Mouse (Mus musculus) CD4-positive, CD25-positive, alpha-beta regulatory T cell, adult 4 months (primary cell): Measurements from ENCODE around the gene Sema6c. TPM values are rescaled to one million over a fixed set of nuclear protein-coding genes. Genes with fewer than 3 reads are reported as not detected.

Source experiments
- ATAC-seq: one replicate; pipeline ENCODE4 v1.8.0; 2017
- polyA plus RNA-seq, 2 experiments: library from polyadenylated mRNA; unstranded; fragments of 100-300 nt; shearing (Covaris generic); gene quantifications; one replicate each; pipeline ENCODE4 v1.2.1; 2017

Gene Sema6c
- polyA plus RNA-seq, 2 experiments from 2014 or later = 0.08 TPM; not detected in 1

- peak; percentile 72 for ATAC-seq
Measured at GRCm38 (mm10) chr3:95142617-95143011, 17.6 kb upstream of the Sema6c start.

- ATAC-seq = no peak
Measured at GRCm38 (mm10) chr3:95147924-95148323, 12.3 kb upstream of the Sema6c start.

GRCm38 (mm10) chr3:95153874-95154273 is 6.4 kb upstream of the Sema6c start:
- ATAC-seq = peak; percentile 71

GRCm38 (mm10) chr3:95159511-95159986 is 708 bp upstream of the Sema6c start:
- peak; percentile 12 for ATAC-seq

GRCm38 (mm10) chr3:95161041-95161551 is 839 bp downstream of the Sema6c start:
- no peak for ATAC-seq

- no peak for ATAC-seq
Measured at GRCm38 (mm10) chr3:95161618-95162344, 1.5 kb downstream of the Sema6c start.

- no peak for ATAC-seq
Measured at GRCm38 (mm10) chr3:95162345-95162628, 2.0 kb downstream of the Sema6c start.

- ATAC-seq = no peak
Measured at GRCm38 (mm10) chr3:95163419-95164255, 3.4 kb downstream of the Sema6c start.

GRCm38 (mm10) chr3:95164256-95164550 is 3.9 kb downstream of the Sema6c start:
- ATAC-seq = no peak

GRCm38 (mm10) chr3:95164840-95165239 is 4.6 kb downstream of the Sema6c start:
- ATAC-seq = no peak

- ATAC-seq = no peak
Measured at GRCm38 (mm10) chr3:95169996-95170395, 9.7 kb downstream of the Sema6c start.

- no peak for ATAC-seq
Measured at GRCm38 (mm10) chr3:95171105-95171504, 10.8 kb downstream of the Sema6c start.

GRCm38 (mm10) chr3:95172526-95173255 is 12.4 kb downstream of the Sema6c start:
- ATAC-seq = no peak

GRCm38 (mm10) chr3:95173256-95173949 is 13.1 kb downstream of the Sema6c start:
- peak; percentile 35 for ATAC-seq

GRCm38 (mm10) chr3:95174011-95174592 is 13.8 kb downstream of the Sema6c start:
- peak; percentile 92 for ATAC-seq

GRCm38 (mm10) chr3:95176500-95176899 is 16.2 kb downstream of the Sema6c start:
- no peak for ATAC-seq

- ATAC-seq = no peak
Measured at GRCm38 (mm10) chr3:95177583-95177982, 17.3 kb downstream of the Sema6c start.

- no peak for ATAC-seq
Measured at GRCm38 (mm10) chr3:95178948-95179347, 18.7 kb downstream of the Sema6c start.

- no peak for ATAC-seq
Measured at GRCm38 (mm10) chr3:95179890-95180289, 19.6 kb downstream of the Sema6c start.

GRCm38 (mm10) chr3:95181841-95182240 is 21.6 kb downstream of the Sema6c start:
- ATAC-seq = no peak

- peak; percentile 64 for ATAC-seq
Measured at GRCm38 (mm10) chr3:95184796-95185577, 24.7 kb downstream of the Sema6c start.
